Mouse (Mus musculus): Measurements from ENCODE around the gene Tex22.

DNA sequence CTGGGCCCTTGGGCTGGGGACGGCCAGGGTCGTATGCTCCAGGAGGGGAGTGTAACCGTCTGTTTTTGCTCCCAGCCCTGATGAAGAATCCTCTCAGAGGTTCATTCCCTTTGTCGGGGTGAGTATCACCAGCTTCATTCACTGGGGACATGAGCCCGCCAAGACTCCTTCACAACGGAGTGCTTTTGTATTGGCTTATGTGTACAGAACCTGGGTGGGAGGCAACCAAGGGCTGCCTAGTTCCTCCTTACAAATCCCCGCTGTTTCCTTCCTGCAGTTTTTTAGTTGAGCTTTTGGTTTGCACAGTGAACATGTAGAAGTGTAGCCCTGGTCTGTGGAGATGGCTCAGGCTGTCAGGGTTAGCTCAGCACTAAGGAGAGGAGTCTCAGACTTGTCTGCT, 6.3 kb upstream of the Tex22 start:
- TF ChIP-seq CTCF (IDR thresholded peaks at IDR 0.05; ENCODE audit: control insufficient read depth, insufficient read depth, low read length) (no peak), POLR2A (IDR thresholded peaks at IDR 0.05; ENCODE audit: borderline replicate concordance, control insufficient read depth, low read depth, low read length) (no peak)
